Mouse (Mus musculus) liver, embryonic 16.5 days (tissue): Measurements from ENCODE around the gene Sh3d19. TPM values are rescaled to one million over a fixed set of nuclear protein-coding genes. Genes with fewer than 3 reads are reported as not detected.
"Not testable (repeated sequence)": the region's sequence is repeated elsewhere in the genome, so short reads cannot be mapped to it uniquely, and the experiment has no call there.

Experiments
- ATAC-seq: fragments of 200-750 bp; cut with Nextera tagmentation; 2 replicates; pipeline ENCODE4 v1.8.0; 2017; ENCODE audit warnings: low read depth, mild to moderate bottlenecking, moderate number of reproducible peaks, moderate library complexity
- H3K27ac ChIP-seq: fragments of 300-500 bp; sonication (generic); 2 replicates; pipeline ENCODE4 v1.5.1; 2014; ENCODE audit warnings: mild to moderate bottlenecking, low read length
- H3K27me3 ChIP-seq: fragments of 300-500 bp; sonication (generic); 2 replicates; pipeline ENCODE4 v1.6.1; 2014; ENCODE audit warnings: low read depth, low read length, mixed read lengths; ENCODE audit not compliant: control insufficient read depth, insufficient read depth
- H3K36me3 ChIP-seq: fragments of 300-500 bp; sonication (generic); 2 replicates; pipeline ENCODE4 v1.6.1; 2014; ENCODE audit warnings: mild to moderate bottlenecking; ENCODE audit not compliant: control insufficient read depth, insufficient read depth
- H3K4me1 ChIP-seq: fragments of 300-500 bp; sonication (generic); 2 replicates; pipeline ENCODE4 v1.6.1; 2014; ENCODE audit warnings: low read depth, low read length, mixed read lengths; ENCODE audit not compliant: control insufficient read depth
- H3K4me2 ChIP-seq: fragments of 300-500 bp; sonication (generic); 2 replicates; pipeline ENCODE4 v1.6.1; 2014; ENCODE audit warnings: low read depth, low read length, mixed read lengths
- H3K4me3 ChIP-seq: fragments of 300-500 bp; sonication (generic); 2 replicates; pipeline ENCODE4 v1.5.1; 2014; ENCODE audit warnings: low read depth, mild to moderate bottlenecking, low read length
- H3K9ac ChIP-seq: fragments of 300-500 bp; sonication (generic); 2 replicates; pipeline ENCODE4 v1.6.1; 2014; ENCODE audit warnings: low read depth, low read length
- H3K9me3 ChIP-seq: fragments of 300-500 bp; sonication (generic); replicated peaks from 2 replicates; pipeline ENCODE4 v1.6.1; 2016; ENCODE audit warnings: low read length; ENCODE audit not compliant: control insufficient read depth
- WGBS: fragments of 180-500 bp; shearing (Covaris S2); extraction: QIAGEN DNeasy Blood & Tissue Kit; methylation state at CpG from one replicate; pipeline ENCODE4 v1.1.7; 2014; ENCODE audit not compliant: insufficient replicate concordance; 5-methylcytosine and 5-hydroxymethylcytosine counted together
- polyA plus RNA-seq: library from polyadenylated mRNA; unstranded; fragments of >200 nt; fragmentation: Nextera tagmentation; extraction: Ambion mirVana; gene quantifications from 2 replicates; pipeline ENCODE4 v1.2.1, GENCODE M21; 2015

Gene Sh3d19
- polyA plus RNA-seq, 1 experiment from 2014 or later, result 8.4 TPM

DNA sequence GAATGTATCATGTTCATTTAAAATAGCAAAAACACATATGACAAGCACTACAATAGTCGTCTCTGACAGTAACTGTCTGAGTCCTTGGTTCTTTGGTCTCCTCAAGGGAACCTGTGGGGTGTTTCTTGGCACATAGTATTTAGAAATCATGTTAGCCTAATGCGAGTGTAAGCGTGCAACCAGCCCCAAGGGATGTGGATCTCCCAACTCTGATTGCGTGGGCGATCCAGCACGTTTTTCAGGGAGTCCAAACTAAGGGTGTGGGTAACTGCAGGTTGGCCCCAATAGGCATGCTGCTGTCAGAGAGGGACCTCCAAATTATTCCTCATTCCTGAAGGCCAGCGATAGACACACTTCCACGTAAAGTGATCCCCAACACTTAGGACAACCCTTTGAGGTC is 1.9 kb upstream of the Sh3d19 start:
- Histone ChIP-seq H3K27ac (no peak overlapping the region), H3K36me3 (no peaks in the 10 kb centered on the region), H3K4me2 (no peak overlapping the region), H3K9ac (no peak overlapping the region), H3K9me3 (no peaks in the 10 kb centered on the region), H3K4me1 (peaks cover 9% of the 10 kb centered on the region), H3K27me3 (peaks cover 3% of the 10 kb centered on the region), H3K4me3 (no peak overlapping the region)
- no peak for ATAC-seq
- 74% methylated on average over 8 of the region's 8 CpGs for WGBS

DNA sequence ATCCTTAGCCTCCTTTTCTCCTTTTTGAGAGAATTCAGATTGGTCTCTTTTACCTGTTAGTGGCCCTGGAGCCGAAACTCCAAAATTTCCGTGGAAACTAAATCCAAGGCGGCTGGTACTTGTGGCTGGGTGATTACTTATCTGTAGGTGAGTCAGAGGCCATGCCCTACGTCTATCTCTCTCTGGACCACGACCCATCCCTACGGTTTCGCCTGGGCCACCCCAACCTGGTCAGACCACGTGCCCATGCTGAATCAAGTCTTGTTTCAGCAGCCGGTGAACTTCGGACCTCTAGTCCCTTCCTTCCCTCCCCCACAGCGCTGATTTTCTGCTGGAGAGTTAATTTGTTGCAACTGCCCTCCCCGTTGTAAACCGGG is 678 bp downstream of the Sh3d19 start:
- 5% methylated on average over 13 of the region's 13 CpGs for WGBS
- Histone ChIP-seq H3K4me3 (peak overlapping the region; percentile 73), H3K9ac (peak overlapping the region; percentile 65), H3K4me2 (peak overlapping the region; percentile 82), H3K4me1 (peaks cover 9% of the 10 kb centered on the region), H3K9me3 (no peaks in the 10 kb centered on the region), H3K36me3 (no peaks in the 10 kb centered on the region), H3K27ac (peak overlapping the region; percentile 69), H3K27me3 (peaks cover 3% of the 10 kb centered on the region)
- peak; percentile 62 for ATAC-seq

DNA sequence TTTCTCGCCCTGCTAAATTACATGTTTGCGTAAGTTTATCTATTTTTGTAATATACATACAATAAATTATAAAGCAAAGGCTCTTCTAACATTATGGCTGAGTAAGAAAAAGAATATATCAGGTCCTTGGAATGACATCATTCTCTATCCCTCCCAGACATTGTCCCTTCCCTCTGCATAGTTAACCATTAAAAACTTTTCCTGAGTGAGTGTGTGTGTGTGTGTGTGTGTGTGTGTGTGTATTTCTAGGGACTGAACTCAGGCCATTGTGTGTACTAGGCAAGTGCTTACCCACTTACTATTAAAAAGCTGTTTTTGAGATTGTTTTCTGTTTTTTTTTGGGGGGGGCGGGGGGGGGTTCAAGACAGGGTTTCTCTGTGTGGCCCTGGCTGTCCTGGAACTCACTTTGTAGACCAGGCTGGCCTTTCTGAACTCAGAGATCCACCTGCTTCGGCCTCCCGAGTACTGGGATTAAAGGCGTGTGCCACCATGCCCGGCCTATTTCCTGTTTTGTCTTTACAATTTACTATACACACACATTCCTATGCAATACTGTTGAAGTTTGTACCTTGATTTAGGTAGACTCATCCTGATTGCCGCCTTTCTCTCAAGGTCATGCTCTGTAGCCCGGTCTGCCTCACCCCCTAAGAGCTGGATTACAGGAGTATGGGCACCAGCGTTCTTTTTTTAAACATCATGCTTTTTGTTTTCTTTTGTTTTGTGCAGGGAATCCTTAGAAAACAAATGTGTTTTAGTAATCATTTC is 2.6 kb downstream of the Sh3d19 start:
- WGBS, result 69% methylated on average over 10 of the region's 10 CpGs
- H3K36me3 ChIP-seq, result no peaks in the 10 kb centered on the region
- H3K27ac ChIP-seq, result no peak overlapping the region
- H3K27me3 ChIP-seq, result peaks cover 3% of the 10 kb centered on the region
- ATAC-seq, result no peak
- no peak overlapping the region; the same call in 1 of the 2 replicates for H3K4me2 ChIP-seq
- no peak overlapping the region for H3K4me3 ChIP-seq
- no peaks in the 10 kb centered on the region for H3K9me3 ChIP-seq
- H3K4me1 ChIP-seq, result peaks cover 9% of the 10 kb centered on the region
- H3K9ac ChIP-seq, result no peak overlapping the region

DNA sequence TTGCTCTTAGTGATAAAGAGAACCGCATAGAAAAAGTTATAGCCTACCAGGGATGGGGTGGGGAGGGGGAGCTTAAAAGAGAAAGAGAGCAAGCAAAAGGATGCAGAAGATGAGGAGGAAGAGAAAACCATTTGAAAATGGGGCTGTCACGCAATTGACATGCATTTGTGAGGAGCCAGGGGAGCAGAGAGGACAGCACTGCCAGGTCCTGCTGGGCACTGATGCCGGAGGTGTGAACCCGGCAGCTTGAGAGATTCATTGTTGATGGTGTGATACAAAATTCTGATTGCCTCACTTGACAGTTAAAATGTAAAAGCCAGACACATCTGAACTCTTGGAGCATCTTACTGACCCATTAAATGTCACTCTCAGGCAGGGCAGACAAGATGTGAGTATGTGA is 3.5 kb downstream of the Sh3d19 start:
- Histone ChIP-seq H3K4me1 (peaks cover 9% of the 10 kb centered on the region), H3K9me3 (no peaks in the 10 kb centered on the region), H3K4me2 (no peak overlapping the region), H3K9ac (no peak overlapping the region), H3K27ac (no peak overlapping the region), H3K36me3 (no peaks in the 10 kb centered on the region), H3K27me3 (peaks cover 3% of the 10 kb centered on the region), H3K4me3 (no peak overlapping the region)
- 69% methylated on average over 4 of the region's 4 CpGs for WGBS
- no peak for ATAC-seq

DNA sequence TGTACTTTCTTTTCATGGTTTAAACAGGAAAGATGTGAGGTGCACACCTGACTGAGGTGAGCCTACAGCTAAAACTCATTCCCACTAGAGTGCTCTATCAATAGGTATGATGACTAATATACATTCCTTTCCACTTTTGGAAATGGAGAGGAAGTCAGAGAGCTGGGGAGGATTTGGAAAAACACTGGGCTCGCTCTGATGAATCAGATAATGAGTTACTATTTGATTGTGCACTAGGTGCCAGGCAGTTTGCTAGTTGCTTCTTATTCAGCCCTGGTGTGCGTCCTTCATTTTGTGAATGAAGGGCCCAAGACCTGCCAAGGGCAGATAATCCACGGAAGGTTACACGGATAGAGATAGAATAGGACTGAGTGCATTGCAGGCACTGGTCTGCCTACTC is 9.1 kb downstream of the Sh3d19 start:
- H3K4me2 ChIP-seq, result no peak overlapping the region
- H3K4me3 ChIP-seq, result no peak overlapping the region
- ATAC-seq, result no peak
- WGBS, result 78% methylated on average over 4 of the region's 4 CpGs
- no peaks in the 10 kb centered on the region; the same call in 1 of the 2 replicates for H3K4me1 ChIP-seq
- no peaks in the 10 kb centered on the region for H3K36me3 ChIP-seq
- no peak overlapping the region for H3K9ac ChIP-seq
- no peak overlapping the region for H3K27ac ChIP-seq
- H3K9me3 ChIP-seq, result no peaks in the 10 kb centered on the region
- no peaks in the 10 kb centered on the region for H3K27me3 ChIP-seq

- not testable (repeated sequence) for H3K9ac ChIP-seq, H3K27me3 ChIP-seq, H3K9me3 ChIP-seq, H3K4me2 ChIP-seq, H3K4me1 ChIP-seq, H3K36me3 ChIP-seq, H3K4me3 ChIP-seq, ATAC-seq, H3K27ac ChIP-seq
- WGBS, result 58% methylated on average over 3 of the region's 3 CpGs
Measured at GRCm38 (mm10) chr3:85981761-85982160, 10.9 kb downstream of the Sh3d19 start.

GRCm38 (mm10) chr3:85984537-85984936 is 13.6 kb downstream of the Sh3d19 start:
- Histone ChIP-seq H3K27ac (no peak overlapping the region), H3K4me1 (no peaks in the 10 kb centered on the region), H3K9me3 (no peaks in the 10 kb centered on the region), H3K4me3 (no peak overlapping the region), H3K9ac (no peak overlapping the region), H3K27me3 (no peaks in the 10 kb centered on the region), H3K36me3 (no peaks in the 10 kb centered on the region), H3K4me2 (no peak overlapping the region)
- WGBS, result 68% methylated on average over 6 of the region's 6 CpGs
- ATAC-seq, result no peak

DNA sequence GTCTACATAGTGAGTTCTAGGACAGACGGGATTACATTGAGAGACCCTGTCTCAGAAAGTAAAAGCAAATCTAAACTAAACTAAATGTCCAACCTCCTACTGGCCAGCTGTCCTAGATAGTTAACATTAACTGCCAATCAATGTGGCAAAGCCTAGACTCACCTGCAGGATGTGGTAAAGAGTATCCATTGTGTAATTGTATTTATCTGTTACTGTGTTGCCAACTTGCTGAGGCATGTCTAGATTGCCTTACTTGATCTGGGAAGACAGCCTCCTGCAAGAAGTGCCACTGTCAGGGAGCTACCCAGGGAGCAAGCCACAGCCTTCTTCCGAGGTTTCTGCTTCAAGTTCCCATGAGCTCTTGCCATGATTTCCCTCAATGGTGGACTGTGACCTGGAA is 16.3 kb downstream of the Sh3d19 start:
- H3K4me1 ChIP-seq, result peaks cover 21% of the 10 kb centered on the region
- no peak overlapping the region for H3K9ac ChIP-seq
- no peaks in the 10 kb centered on the region for H3K36me3 ChIP-seq
- H3K9me3 ChIP-seq, result no peaks in the 10 kb centered on the region
- no peak for ATAC-seq
- 56% methylated on average over 2 of the region's 2 CpGs for WGBS
- H3K4me2 ChIP-seq, result no peak overlapping the region
- H3K27me3 ChIP-seq, result no peaks in the 10 kb centered on the region
- H3K27ac ChIP-seq, result no peak overlapping the region
- H3K4me3 ChIP-seq, result no peak overlapping the region

DNA sequence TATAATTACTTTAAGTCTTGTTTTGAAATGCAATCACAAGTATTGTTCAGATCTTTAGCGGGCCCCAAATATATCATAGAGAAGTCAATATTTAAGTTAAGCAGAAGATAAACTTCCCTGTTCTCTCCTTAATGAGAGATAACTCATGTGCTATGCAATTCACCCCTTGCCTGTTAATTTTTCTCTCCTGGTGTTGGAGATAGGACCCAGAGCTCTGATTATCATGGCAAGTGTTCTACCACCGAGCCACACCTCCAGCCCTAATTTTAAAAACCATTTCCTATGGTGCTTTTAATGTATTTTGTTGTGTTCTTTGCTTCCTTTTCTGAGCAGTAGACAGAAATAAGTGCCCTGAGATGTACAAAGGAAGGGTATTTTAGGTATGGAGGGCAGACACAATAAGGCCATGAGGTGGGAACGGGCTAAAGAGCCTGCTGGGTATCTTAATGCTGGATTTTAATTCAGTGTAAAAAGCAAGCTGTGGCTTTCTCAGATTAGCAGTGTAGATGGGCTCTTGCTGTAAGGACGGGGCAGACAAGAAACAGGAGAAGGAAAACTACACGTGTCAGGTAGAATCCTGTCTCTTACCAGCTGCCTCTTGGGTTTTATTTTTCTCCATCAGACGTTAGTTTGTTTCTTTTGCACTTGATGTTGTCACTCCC is 20.4 kb downstream of the Sh3d19 start:
- Histone ChIP-seq H3K27ac (peak overlapping the region; percentile 81), H3K4me3 (peak overlapping the region; percentile 31), H3K9ac (peak overlapping the region; percentile 35), H3K4me2 (peak overlapping the region; percentile 61), H3K4me1 (peaks cover 27% of the 10 kb centered on the region), H3K27me3 (no peaks in the 10 kb centered on the region), H3K9me3 (no peaks in the 10 kb centered on the region), H3K36me3 (no peaks in the 10 kb centered on the region)
- peak; percentile 85 for ATAC-seq
- WGBS, result 22% methylated on average over 6 of the region's 6 CpGs
